Mouse (Mus musculus) liver, embryonic 16.5 days (tissue): Measurements from ENCODE around the gene Rnasel. TPM values are rescaled to one million over a fixed set of nuclear protein-coding genes. Genes with fewer than 3 reads are reported as not detected.

Experiments
- ATAC-seq: fragments of 200-750 bp; cut with Nextera tagmentation; 2 replicates; pipeline ENCODE4 v1.8.0; 2017; ENCODE audit warnings: low read depth, mild to moderate bottlenecking, moderate number of reproducible peaks, moderate library complexity
- H3K27ac ChIP-seq: fragments of 300-500 bp; sonication (generic); 2 replicates; pipeline ENCODE4 v1.5.1; 2014; ENCODE audit warnings: mild to moderate bottlenecking, low read length
- H3K27me3 ChIP-seq: fragments of 300-500 bp; sonication (generic); 2 replicates; pipeline ENCODE4 v1.6.1; 2014; ENCODE audit warnings: low read depth, low read length, mixed read lengths; ENCODE audit not compliant: control insufficient read depth, insufficient read depth
- H3K36me3 ChIP-seq: fragments of 300-500 bp; sonication (generic); 2 replicates; pipeline ENCODE4 v1.6.1; 2014; ENCODE audit warnings: mild to moderate bottlenecking; ENCODE audit not compliant: control insufficient read depth, insufficient read depth
- H3K4me1 ChIP-seq: fragments of 300-500 bp; sonication (generic); 2 replicates; pipeline ENCODE4 v1.6.1; 2014; ENCODE audit warnings: low read depth, low read length, mixed read lengths; ENCODE audit not compliant: control insufficient read depth
- H3K4me2 ChIP-seq: fragments of 300-500 bp; sonication (generic); 2 replicates; pipeline ENCODE4 v1.6.1; 2014; ENCODE audit warnings: low read depth, low read length, mixed read lengths
- H3K4me3 ChIP-seq: fragments of 300-500 bp; sonication (generic); 2 replicates; pipeline ENCODE4 v1.5.1; 2014; ENCODE audit warnings: low read depth, mild to moderate bottlenecking, low read length
- H3K9ac ChIP-seq: fragments of 300-500 bp; sonication (generic); 2 replicates; pipeline ENCODE4 v1.6.1; 2014; ENCODE audit warnings: low read depth, low read length
- H3K9me3 ChIP-seq: fragments of 300-500 bp; sonication (generic); replicated peaks from 2 replicates; pipeline ENCODE4 v1.6.1; 2016; ENCODE audit warnings: low read length; ENCODE audit not compliant: control insufficient read depth
- WGBS: fragments of 180-500 bp; shearing (Covaris S2); extraction: QIAGEN DNeasy Blood & Tissue Kit; methylation state at CpG from one replicate; pipeline ENCODE4 v1.1.7; 2014; ENCODE audit not compliant: insufficient replicate concordance; 5-methylcytosine and 5-hydroxymethylcytosine counted together
- polyA plus RNA-seq: library from polyadenylated mRNA; unstranded; fragments of >200 nt; fragmentation: Nextera tagmentation; extraction: Ambion mirVana; gene quantifications from 2 replicates; pipeline ENCODE4 v1.2.1, GENCODE M21; 2015

The Rnasel gene
- polyA plus RNA-seq, 1 experiment from 2014 or later = 29.1 TPM

DNA sequence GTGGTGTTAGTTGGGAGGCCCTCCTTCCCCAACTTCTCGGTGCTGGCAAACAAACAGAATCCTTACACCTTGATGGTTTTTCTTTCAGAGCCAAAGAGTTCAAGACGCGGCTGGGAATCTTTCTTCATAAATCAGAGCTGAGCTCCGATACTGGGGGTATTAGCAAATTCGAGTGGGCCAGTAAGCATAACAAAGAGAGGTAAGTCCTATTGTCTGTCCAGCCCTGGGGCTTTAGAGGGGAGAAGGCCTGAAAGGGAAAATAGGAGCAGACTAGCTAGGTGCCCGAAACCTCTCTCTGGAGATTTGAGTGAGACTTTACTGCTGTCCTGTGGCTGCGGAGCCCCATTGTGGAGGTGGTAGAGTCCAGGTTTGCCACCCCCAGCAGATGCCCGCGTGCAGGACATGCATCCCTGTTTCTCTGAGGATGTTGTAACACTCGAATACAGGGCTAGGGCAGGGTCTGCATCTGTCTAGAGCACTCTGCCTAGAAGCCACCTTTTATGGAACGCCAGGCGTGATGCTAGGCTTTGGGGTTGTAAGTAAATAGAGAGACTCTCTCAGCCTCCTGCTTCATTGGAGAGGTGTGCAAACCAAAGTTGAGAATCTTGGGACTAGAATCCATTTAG, 8.3 kb upstream of the Rnasel start:
- Histone ChIP-seq H3K4me1 (no peaks in the 10 kb centered on the region), H3K4me3 (peak overlapping the region; percentile 43), H3K27ac (no peak overlapping the region), H3K27me3 (peaks cover 36% of the 10 kb centered on the region), H3K9me3 (no peaks in the 10 kb centered on the region), H3K4me2 (no peak overlapping the region), H3K36me3 (no peaks in the 10 kb centered on the region), H3K9ac (no peak overlapping the region; the same call in 1 of the 2 replicates)
- ATAC-seq = no peak
- 37% methylated on average over 12 of the region's 12 CpGs for WGBS

DNA sequence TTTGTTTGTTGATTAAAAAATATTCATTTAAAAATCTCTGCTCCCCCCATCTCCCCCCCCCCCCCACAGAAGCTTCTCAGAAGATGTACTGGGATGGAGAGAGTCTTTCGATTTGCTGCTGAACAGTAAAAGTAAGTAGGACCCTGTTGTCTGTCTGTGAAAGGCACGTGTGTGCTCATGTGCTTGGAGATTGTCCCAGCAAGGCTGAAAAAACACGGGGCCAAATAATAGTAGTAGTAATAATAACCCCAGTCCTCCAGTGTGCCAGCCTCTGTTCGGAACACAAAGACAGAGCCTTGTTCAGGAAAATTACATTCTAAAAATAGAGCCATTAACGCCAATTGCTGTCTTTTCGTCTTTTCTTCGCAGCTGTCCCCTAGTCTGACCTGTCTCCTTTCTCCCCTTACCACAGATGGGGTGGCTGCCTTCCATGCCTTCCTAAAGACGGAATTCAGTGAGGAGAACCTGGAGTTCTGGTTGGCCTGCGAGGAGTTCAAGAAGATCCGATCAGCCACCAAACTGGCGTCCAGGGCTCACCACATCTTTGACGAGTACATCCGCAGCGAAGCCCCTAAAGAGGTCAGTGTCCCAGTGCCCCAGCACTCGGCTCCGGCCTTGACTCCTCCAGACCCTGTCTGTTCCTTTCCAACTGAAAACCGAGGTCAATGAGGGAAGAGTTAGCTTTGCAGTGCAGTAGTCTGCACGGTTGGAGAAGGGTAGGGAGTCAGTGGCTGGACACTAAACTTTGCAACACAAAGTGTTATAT, 7.5 kb upstream of the Rnasel start:
- H3K9me3 ChIP-seq = no peaks in the 10 kb centered on the region
- H3K9ac ChIP-seq = no peak overlapping the region
- peaks cover 36% of the 10 kb centered on the region for H3K27me3 ChIP-seq
- H3K4me2 ChIP-seq = no peak overlapping the region
- H3K36me3 ChIP-seq = no peaks in the 10 kb centered on the region
- no peak overlapping the region for H3K27ac ChIP-seq
- no peak overlapping the region for H3K4me3 ChIP-seq
- no peaks in the 10 kb centered on the region; the same call in 1 of the 2 replicates for H3K4me1 ChIP-seq
- 59% methylated on average over 18 of the region's 18 CpGs for WGBS
- ATAC-seq = no peak

DNA sequence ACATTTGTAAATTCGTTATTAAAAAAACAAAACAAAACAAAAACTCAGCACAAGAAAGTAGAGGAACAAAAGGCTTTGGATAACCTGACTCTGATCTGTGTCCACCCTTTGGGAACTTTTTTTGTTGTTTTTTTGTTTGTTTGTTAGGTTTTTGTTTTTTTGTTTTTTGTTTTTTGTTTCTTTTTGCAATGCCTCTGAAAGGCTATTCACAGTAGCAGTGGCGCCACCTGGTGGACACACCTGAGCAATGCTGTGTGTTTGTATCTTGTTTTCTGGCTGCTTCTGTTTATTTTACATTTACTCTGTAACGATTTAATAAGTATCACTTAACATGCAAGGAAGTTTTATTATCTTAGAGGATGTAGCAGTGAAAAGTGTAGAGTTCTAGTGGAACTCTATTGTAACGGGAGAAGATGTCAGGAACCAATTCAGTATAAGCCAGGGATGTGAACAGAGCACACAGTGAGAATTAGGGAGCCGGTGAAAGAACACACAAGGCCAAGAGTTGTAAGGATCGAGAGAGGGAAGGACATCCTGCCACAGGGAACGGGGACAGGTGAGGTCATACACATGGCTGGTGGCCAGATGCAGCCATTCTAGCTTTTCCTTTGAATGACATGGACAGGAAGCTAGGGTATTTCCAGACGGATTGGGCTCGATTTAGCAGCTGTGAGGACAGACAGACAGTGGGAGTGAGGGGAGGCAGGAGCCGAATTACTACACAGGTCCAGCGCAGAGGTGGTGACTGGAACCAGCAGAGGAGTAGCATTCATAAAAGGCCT, 6.7 kb upstream of the Rnasel start:
- Histone ChIP-seq H3K9ac (no peak overlapping the region), H3K4me1 (peaks cover 2% of the 10 kb centered on the region)
- 40% methylated on average over 11 of the region's 11 CpGs for WGBS

DNA sequence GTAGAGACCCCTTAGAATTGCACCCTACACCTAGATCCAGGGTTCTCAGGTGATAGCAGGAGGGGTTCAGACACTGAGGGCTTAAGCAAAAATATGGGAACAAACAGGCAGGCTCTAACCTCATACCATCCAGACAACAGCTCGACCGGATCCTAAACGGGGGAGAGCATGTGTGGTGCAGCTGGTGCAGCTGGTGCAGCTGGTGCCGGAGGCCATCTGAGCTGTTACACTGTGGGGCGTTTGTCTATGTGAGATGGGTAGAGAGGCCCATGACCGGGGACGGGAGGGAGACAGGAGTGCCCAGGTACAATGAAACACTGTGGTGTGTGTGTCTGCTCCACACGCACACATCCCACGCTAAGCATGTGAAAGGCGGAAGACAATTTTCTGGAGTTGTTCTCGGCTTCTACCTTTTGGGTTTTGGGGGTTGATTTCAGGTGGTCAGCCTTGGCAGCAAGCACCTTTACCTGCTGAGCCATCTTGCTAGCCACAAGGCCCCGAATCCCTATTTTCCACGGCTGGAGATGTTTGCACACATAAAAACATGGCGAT, 3.0 kb upstream of the Rnasel start:
- Histone ChIP-seq H3K27me3 (peaks cover 8% of the 10 kb centered on the region), H3K4me2 (no peak overlapping the region), H3K36me3 (no peaks in the 10 kb centered on the region), H3K27ac (no peak overlapping the region), H3K9ac (no peak overlapping the region), H3K4me1 (peaks cover 28% of the 10 kb centered on the region), H3K4me3 (no peak overlapping the region), H3K9me3 (no peaks in the 10 kb centered on the region)
- no peak for ATAC-seq
- WGBS = 75% methylated on average over 14 of the region's 14 CpGs

More for the DNA sequence above, 6.7 kb upstream of the Rnasel start:
- ATAC-seq = no peak
- no peaks in the 10 kb centered on the region for H3K36me3 ChIP-seq
- no peak overlapping the region for H3K27ac ChIP-seq
- H3K27me3 ChIP-seq = peaks cover 36% of the 10 kb centered on the region
- H3K4me2 ChIP-seq = no peak overlapping the region
- no peak overlapping the region for H3K4me3 ChIP-seq
- H3K9me3 ChIP-seq = no peaks in the 10 kb centered on the region

DNA sequence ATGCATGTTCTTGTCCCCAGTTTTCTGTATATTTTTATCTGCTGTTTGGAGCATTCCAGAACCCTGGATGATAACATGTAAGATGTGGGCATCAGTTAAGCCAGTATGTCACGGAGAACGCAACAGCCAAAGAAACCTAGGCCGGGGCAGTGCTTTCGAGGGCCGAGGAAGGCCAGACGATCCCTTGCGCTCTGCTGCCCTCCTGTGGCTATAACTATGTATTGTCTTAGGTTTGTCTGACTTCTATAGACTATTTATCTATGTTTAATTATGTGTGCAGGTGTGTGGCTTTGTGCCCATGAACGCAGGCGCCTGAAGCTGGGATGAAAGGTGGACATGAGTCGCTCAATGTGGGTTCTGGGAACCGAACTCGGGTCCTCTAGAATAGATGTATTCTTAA, 2.5 kb upstream of the Rnasel start:
- 4% methylated on average over 12 of the region's 12 CpGs for WGBS
- no peak overlapping the region for H3K9ac ChIP-seq
- H3K4me3 ChIP-seq = no peak overlapping the region
- no peak overlapping the region for H3K4me2 ChIP-seq
- peaks cover 28% of the 10 kb centered on the region for H3K4me1 ChIP-seq
- H3K27ac ChIP-seq = no peak overlapping the region
- no peak for ATAC-seq
- no peaks in the 10 kb centered on the region for H3K9me3 ChIP-seq
- H3K27me3 ChIP-seq = peaks cover 4% of the 10 kb centered on the region
- H3K36me3 ChIP-seq = no peaks in the 10 kb centered on the region

DNA sequence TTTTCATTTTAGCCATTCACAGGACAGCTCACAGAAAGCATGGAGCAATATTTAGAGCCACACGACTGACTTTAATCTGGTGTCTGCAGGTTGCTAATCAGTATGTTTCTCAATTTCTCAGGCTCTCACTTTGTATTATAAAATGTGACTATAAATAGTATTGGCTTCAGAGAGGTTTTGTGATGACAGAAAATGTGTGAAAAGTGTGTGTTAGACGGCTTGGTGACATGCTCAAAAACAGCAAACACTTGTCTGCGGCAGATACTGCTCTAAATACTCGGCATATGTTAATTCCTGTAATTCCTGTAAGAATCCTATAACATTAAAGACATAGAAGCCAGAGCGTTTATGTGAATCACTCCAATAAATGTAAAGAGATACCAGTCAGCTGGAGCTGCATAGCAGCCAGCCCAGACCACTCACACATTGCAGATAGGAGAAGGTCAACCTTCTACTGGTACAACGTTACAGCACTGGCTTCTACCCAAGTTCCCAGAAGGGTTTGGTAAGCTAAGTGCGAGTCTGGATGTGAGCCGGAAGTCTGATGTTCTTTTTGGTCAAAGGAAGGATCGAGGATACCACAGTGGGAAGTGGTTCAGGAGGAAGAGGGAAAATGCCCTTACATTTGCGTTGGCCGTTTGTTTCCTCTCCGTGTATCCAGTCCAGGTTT, 1.2 kb upstream of the Rnasel start:
- H3K4me3 ChIP-seq = peak overlapping the region; percentile 65

DNA sequence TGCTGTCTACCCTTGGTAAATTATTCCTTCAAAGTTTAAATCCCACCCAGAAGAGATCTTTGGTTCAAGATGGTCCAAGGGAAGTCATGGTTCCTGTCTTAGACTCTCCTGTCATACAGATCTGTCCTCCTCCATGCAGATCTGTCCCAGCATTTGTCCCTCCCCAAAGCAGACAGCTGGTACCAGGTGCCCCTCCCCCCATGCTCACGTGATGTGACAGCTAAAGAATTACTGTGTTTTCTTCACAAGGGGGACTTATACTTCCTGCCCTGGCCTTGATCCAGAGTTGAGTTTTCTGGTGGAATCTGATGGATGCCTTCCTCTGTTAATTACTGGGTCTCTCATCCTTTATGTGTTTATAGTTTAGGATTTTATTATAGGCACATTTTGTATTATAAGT, 677 bp upstream of the Rnasel start:
- WGBS = 3% methylated on average over 1 of the region's 1 CpGs
- Histone ChIP-seq H3K9me3 (no peaks in the 10 kb centered on the region), H3K4me1 (peaks cover 34% of the 10 kb centered on the region), H3K27me3 (no peaks in the 10 kb centered on the region), H3K4me3 (peak overlapping the region; percentile 65), H3K27ac (peak overlapping the region; percentile 91), H3K36me3 (no peaks in the 10 kb centered on the region), H3K4me2 (peak overlapping the region; percentile 77), H3K9ac (peak overlapping the region; percentile 72)
- peak; percentile 23 for ATAC-seq

More for the DNA sequence above, 1.2 kb upstream of the Rnasel start:
- Histone ChIP-seq H3K9ac (peak overlapping the region; percentile 72; the same call in 1 of the 2 replicates), H3K27ac (peak overlapping the region; percentile 91), H3K4me2 (peak overlapping the region; percentile 77), H3K36me3 (no peaks in the 10 kb centered on the region), H3K27me3 (no peaks in the 10 kb centered on the region), H3K4me1 (peaks cover 34% of the 10 kb centered on the region), H3K9me3 (no peaks in the 10 kb centered on the region)
- 54% methylated on average over 12 of the region's 12 CpGs for WGBS
- no peak for ATAC-seq

DNA sequence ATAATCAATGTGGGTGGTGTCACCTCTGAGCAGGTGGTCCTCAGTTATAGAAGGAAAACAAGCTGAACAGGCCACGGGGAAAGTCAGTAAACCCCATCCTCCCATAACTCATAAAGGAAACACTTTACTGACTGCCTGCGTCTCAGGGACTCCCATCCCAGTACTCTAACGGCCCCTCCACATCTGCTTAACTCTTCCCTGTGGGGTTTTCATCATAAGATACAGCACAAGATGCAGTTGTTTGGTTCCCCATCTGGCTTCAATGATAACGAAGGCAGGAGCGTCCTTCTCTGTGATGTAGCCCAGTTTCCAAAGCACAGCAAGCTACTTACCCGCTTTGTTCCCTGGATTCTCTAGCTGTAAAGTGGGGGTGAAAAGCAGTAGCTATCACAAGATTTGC, 828 bp downstream of the Rnasel start:
- Histone ChIP-seq H3K4me3 (peak overlapping the region; percentile 65), H3K27me3 (no peaks in the 10 kb centered on the region), H3K9me3 (no peaks in the 10 kb centered on the region), H3K27ac (peak overlapping the region; percentile 91), H3K4me1 (peaks cover 35% of the 10 kb centered on the region), H3K4me2 (peak overlapping the region; percentile 77), H3K9ac (peak overlapping the region; percentile 72), H3K36me3 (peaks cover 3% of the 10 kb centered on the region)
- 31% methylated on average over 6 of the region's 6 CpGs for WGBS
- peak; percentile 72 for ATAC-seq
